Mouse (Mus musculus) ES-E14 (cell line): ENCODE measurements around the gene Exosc5. TPM values are rescaled to one million over a fixed set of nuclear protein-coding genes. Genes with fewer than 3 reads are reported as not detected.

ENCODE experiments used
- DNase-seq: peaks from one replicate; pipeline ENCODE4 v3.0.0-alpha.2; 2013; ENCODE audit warnings: low read depth, low spot score
- H3K27ac ChIP-seq: 2 replicates; pipeline ENCODE4 v1.5.1; 2012; ENCODE audit warnings: low read depth, mild to moderate bottlenecking, low read length, moderate library complexity, mixed read lengths; ENCODE audit not compliant: poor library complexity, insufficient read depth, severe bottlenecking
- H3K36me3 ChIP-seq: 2 replicates; pipeline ENCODE4 v1.6.1; 2012; ENCODE audit warnings: mild to moderate bottlenecking, low read length, moderate library complexity, mixed read lengths; ENCODE audit not compliant: control insufficient read depth, poor library complexity, insufficient read depth, severe bottlenecking
- H3K4me1 ChIP-seq, 2 experiments: fragments of 150-350 bp in 1 of 2; sonication (generic) in 1 of 2; 2 replicates each; pipeline ENCODE4 v1.6.1; 2012; ENCODE audit warnings: low read length in 2 of 2, mild to moderate bottlenecking in 1 of 2, mixed read lengths in 1 of 2; ENCODE audit not compliant: control insufficient read depth in 2 of 2, insufficient read depth in 2 of 2, poor library complexity in 1 of 2
- H3K4me3 ChIP-seq, 2 experiments: fragments of 150-350 bp in 1 of 2; sonication (generic) in 1 of 2; 2 replicates each; pipeline ENCODE4 v1.5.1; 2012; ENCODE audit warnings: low read length in 2 of 2, low read depth in 1 of 2, mild to moderate bottlenecking in 1 of 2, mixed read lengths in 1 of 2; ENCODE audit not compliant: insufficient read depth in 1 of 2, poor library complexity in 1 of 2, severe bottlenecking in 1 of 2
- H3K9ac ChIP-seq: 2 replicates; pipeline ENCODE4 v1.6.1; 2012; ENCODE audit warnings: low read depth, mild to moderate bottlenecking, low read length, mixed read lengths; ENCODE audit not compliant: poor library complexity, insufficient read depth, severe bottlenecking
- H3K9me3 ChIP-seq: fragments of 150-350 bp; sonication (generic); 2 replicates; pipeline ENCODE4 v1.6.1; 2012; ENCODE audit warnings: low read depth, mild to moderate bottlenecking, low read length; ENCODE audit not compliant: control insufficient read depth, insufficient read depth
- CHD2 ChIP-seq: IDR thresholded peaks from 2 replicates; pipeline ENCODE4 v1.6.1; 2014; ENCODE audit warnings: mild to moderate bottlenecking, low read depth, low read length, inconsistent platforms
- HCFC1 ChIP-seq: IDR thresholded peaks from 2 replicates; pipeline ENCODE4 v1.6.1; 2012; ENCODE audit warnings: low read length, inconsistent platforms, borderline replicate concordance; ENCODE audit not compliant: insufficient read depth
- MAFK ChIP-seq: IDR thresholded peaks from 2 replicates; pipeline ENCODE4 v1.6.1; 2014; ENCODE audit warnings: mild to moderate bottlenecking, low read depth, low read length, inconsistent platforms; ENCODE audit not compliant: insufficient read depth
- ZC3H11A ChIP-seq: IDR thresholded peaks from 2 replicates; pipeline ENCODE4 v1.6.1; 2012; ENCODE audit warnings: low read depth, mild to moderate bottlenecking, inconsistent platforms, low read length, borderline replicate concordance
- ZNF384 ChIP-seq: IDR thresholded peaks from 2 replicates; pipeline ENCODE4 v1.6.1; 2012; ENCODE audit warnings: low read depth, low read length, inconsistent platforms
- in situ Hi-C, 2 experiments: fragments of 600-800 bp; cut with MboI; formaldehyde crosslinking; loops; one replicate each; pipeline ENCODE4 v1.15.1; 2025; ENCODE audit warnings: low sequenced_read_pairs in 2 of 2, inconsistent platforms in 1 of 2; ENCODE audit not compliant: unreplicated experiment in 2 of 2
- total RNA-seq: library from RNA; depleted of rRNA; stranded (reverse); fragments of 300-350 nt; gene quantifications from 2 replicates; pipeline ENCODE4 v1.2.3, GENCODE M21; 2012

Exosc5 gene
- total RNA-seq, 1 experiment, result 170 TPM

DNA sequence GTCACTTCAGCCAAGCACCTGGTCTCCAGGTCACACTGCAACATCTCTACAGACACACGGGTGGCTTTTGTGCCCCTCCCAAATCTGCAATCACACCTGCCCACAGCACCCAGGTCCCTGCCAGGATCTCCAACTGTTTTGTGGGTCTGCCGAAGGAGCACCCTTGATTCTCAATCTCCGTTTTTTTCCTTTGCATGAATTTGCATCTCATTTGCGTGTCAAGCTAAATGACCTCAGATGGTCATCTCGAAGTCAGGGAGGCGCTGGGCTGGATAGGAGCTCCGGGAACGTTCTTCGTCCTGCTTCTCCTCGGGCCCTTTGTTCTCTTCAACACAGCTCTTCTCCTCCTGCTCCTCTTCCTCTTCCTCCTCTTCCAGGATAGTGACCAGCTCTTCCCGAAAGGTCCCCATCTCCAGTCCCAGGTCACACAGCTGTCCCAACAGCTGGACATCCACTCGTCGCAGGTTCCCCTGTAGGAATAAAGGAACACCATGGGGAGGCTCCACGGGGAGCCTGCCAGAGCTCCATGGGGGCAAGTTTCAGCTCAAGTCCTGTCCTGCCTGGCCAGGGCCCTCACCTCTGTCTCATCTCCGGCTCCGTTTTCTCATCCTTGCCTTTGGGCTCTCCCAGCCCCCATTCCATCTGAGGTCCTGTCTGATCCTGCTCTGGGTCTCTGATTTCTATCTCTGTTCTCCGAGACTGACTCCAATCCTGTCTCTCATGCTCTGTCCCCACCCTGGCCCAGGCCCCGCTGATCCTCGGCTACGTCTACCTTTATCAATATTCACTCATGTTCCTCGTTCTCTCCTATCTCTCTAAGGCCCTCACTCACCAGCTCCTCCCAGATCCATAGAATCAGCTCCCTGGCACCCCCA is 43.9 kb upstream of the Exosc5 start:
- no peak for DNase-seq

DNA sequence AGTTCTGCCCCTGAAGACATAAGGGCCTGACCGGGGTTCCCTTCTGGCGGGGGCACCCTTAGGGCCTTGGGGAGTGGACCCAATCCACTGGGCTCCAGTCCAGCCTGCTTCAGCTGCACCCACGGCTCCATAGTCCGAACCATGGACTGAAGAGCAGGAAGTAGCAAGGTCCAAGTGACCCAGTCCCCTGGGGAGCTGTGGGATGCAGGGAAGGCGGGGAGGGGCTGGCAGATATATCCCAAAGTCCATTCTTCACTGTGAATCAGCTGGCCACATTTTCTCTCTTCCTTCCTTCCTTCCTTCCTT is 43.3 kb upstream of the Exosc5 start, which contains the start of gene Erich4:
Erich4 (minus strand) TSS at position 187 of the 306 bp plus-strand sequence.
- H3K9me3 ChIP-seq, result no peaks in the 10 kb centered on the region
- H3K4me1 ChIP-seq, result peaks cover 1 to 15% of the 10 kb centered on the region in 2 experiments; a peak in 3 of 4 replicates
- TF ChIP-seq HCFC1, result no peak
- H3K36me3 ChIP-seq, result no peaks in the 10 kb centered on the region
- H3K9ac ChIP-seq, result no peak within 1 kb of the TSS
- H3K4me3 ChIP-seq, result no peak within 1 kb of the TSS
- no peak within 1 kb of the TSS for H3K27ac ChIP-seq
- DNase-seq, result no peak
- in situ Hi-C loops, result no loop called here

More for the DNA sequence above, 43.9 kb upstream of the Exosc5 start:
- H3K36me3 ChIP-seq, result no peaks in the 10 kb centered on the region
- no peak overlapping the region for H3K9ac ChIP-seq
- peaks cover 1 to 13% of the 10 kb centered on the region in 2 experiments; a peak in 3 of 4 replicates for H3K4me1 ChIP-seq
- no peak overlapping the region for H3K27ac ChIP-seq
- no peaks in the 10 kb centered on the region for H3K9me3 ChIP-seq
- TF ChIP-seq HCFC1, result no peak
- TF ChIP-seq CHD2, result no peak
- TF ChIP-seq ZNF384, result no peak
- no peak for TF ChIP-seq ZC3H11A
- no peak for TF ChIP-seq MAFK
- no peak overlapping the region for H3K4me3 ChIP-seq
- in situ Hi-C loops, result no loop called here

- no peak for TF ChIP-seq ZNF384
- TF ChIP-seq ZC3H11A, result no peak
- no peak for TF ChIP-seq MAFK
- no peak for TF ChIP-seq CHD2
- no peak for TF ChIP-seq HCFC1
- in situ Hi-C loops, result no loop called here
These were observed 41.4 kb upstream of the Exosc5 start for GRCm38 (mm10) chr7:25617376-25618160.

GRCm38 (mm10) chr7:25618865-25619721 is 39.9 kb upstream of the Exosc5 start, which contains the start of gene Dmac2:
Gene Dmac2 (plus strand): TSS chr7:25619414.
- peaks cover 13% of the 10 kb centered on the region for H3K36me3 ChIP-seq
- no peaks in the 10 kb centered on the region for H3K9me3 ChIP-seq
- in situ Hi-C loops, result no loop called here
- peak within 1 kb of the TSS; percentile 83 to 87 for H3K4me3 ChIP-seq
- H3K9ac ChIP-seq, result peak within 1 kb of the TSS; percentile 91
- DNase-seq, result peak; percentile 95
- TF ChIP-seq ZNF384 (no peak), ZC3H11A (no peak), HCFC1 (peak; percentile 79), CHD2 (no peak)
- H3K4me1 ChIP-seq, result peaks cover 1 to 15% of the 10 kb centered on the region in 2 experiments; a peak in 3 of 4 replicates
- peak within 1 kb of the TSS; percentile 71; the same call in 1 of the 2 replicates for H3K27ac ChIP-seq

More at GRCm38 (mm10) chr7:25617376-25618160, 41.4 kb upstream of the Exosc5 start:
- H3K4me3 ChIP-seq, result no peak overlapping the region
- H3K9me3 ChIP-seq, result no peaks in the 10 kb centered on the region
- no peak for DNase-seq
- H3K9ac ChIP-seq, result no peak overlapping the region
- H3K4me1 ChIP-seq, result peaks cover 1 to 15% of the 10 kb centered on the region in 2 experiments; a peak in 3 of 4 replicates
- H3K36me3 ChIP-seq, result peaks cover 10% of the 10 kb centered on the region; the same call in 1 of the 2 replicates
- no peak overlapping the region for H3K27ac ChIP-seq
